Mouse (Mus musculus): ENCODE results near the gene Rps17.

The Rps17 gene

DNA sequence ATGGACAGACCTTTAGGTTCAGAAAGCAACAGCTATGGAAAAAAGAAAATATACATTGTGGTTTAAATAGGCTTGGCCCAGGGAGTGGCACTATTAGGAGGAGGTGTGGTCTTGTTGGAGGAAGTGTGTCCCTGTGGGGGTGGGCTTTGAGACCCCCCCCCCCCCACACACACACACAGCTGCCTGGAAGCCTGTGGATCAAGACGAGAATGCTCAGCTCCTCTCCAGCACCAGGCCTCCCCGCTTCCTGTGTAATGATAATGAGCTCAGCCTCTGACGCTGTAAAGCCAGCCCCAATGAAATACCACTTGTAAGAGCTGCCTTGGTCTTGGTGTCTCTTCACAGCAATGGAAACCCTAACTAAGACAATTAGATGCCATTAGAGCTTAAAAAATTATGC, 14.3 kb downstream of the Rps17 start:
- no peak for DNase-seq

DNA sequence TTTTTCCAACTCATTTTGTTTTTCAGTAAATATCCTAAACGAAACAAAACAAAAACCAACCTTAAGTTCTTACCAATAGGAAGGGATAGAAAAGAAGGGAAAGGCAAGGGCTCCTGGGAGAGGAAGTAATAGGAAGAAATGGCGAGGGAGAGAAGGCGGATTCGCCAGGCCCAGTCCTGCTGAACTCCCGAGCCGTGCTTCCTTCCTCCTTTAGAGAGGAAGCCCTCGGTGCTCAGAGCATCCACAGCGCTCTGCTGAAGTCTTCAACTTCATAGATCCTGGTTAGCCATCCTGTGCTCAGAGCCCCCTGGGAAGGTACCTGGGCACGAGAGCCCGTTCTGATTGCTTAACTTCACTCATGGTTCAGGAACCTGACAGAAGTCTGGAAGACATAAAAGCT, 17.4 kb downstream of the Rps17 start:
- DNase-seq, result no peak

DNA sequence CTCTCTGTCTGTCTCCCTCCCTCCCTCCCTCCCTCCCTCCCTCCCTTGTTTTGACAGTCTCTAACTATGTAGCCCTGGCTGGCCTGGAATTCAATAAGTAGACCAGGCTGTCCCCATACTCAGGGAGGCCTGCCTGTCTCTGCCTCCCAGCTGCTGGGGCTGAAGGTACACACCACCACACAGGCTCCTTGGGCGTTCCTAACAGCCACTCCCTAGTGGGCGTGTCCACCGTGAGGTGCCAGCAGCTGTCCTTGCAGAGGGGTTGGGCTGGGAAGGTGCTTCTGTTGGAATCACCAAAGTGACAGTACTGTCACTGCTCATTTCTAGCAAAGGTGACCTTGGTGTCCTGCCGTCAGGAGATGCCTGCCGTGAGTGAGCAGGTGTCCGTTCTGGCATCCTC, 18.2 kb downstream of the Rps17 start:
- no peak for DNase-seq

DNA sequence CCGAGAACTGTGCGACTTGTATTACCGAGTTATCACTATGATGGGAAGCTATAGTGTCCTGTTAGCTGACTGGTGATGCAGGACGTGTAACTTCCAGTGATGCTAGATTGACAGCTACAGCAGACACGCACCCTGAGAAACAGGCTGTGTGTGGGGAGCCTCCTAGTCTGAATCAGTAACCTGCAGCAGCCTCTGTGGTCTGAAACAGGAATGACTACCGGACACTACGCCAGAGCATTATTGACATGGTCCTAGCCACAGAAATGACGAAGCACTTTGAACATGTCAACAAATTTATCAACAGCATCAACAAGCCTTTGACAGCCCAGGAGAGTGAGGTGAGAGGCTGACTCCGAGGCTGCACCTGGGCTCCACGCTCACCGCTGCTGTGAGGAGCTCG, 19.0 kb downstream of the Rps17 start:
- no peak for DNase-seq

DNA sequence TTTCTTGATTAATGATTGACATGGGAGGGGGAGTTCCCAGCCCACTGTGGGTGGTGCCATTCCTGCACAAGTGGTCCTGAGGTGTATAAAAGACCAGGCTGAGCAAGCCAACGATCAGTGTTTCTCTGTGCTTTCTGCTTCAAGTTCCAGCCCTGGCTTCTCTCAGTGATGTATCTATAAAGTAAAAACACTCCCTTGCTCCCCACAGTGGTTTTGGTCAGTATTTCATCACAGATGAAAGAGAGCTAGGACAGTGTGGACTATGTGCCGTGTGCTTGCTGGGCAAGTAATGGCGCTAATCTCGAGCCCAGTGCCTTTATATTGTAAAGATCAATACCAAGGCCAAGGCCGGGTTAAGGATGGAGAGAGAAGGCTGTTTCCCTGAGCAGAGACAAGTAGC, 23.3 kb downstream of the Rps17 start:
- no peak for DNase-seq

DNA sequence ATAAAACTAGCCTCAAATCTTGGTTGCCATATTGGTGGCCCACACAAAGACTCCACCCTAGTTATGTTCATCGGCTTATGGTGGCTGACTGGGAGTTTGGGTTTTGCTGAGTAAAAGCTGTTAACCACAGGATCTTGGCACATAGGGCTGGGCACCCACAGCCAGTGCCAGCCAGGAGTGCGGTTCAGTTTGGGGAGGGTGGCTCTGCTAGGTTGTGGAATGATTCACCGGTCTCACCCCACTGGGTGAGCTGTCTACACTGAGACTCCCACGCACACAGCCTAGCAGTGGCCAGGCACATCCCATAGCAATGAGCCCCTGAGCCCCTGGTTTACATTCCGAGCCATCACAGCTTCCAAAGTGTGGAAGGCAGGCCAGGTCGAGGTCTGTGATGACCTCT, 25.3 kb downstream of the Rps17 start:
- DNase-seq, result no peak

DNA sequence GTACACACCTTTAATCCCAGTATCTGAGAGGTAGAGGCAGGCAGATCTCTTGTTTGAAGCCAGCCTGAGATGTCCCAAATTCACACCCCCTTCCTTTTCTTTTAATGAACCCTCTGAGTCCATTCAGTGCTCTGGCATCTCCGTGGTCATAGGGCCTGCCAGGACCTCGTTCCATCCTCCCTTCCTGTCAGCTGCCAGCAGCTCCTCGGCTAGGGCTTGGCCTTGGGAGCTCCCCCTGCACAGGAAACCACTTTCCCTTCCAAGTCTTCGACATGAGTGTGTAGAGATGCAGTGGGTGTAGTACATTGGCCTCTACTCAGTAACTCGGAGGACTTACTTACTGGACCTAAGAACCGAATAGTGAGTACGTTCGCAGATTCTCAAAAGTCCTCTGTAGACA, 29.5 kb downstream of the Rps17 start:
- no peak for DNase-seq

DNA sequence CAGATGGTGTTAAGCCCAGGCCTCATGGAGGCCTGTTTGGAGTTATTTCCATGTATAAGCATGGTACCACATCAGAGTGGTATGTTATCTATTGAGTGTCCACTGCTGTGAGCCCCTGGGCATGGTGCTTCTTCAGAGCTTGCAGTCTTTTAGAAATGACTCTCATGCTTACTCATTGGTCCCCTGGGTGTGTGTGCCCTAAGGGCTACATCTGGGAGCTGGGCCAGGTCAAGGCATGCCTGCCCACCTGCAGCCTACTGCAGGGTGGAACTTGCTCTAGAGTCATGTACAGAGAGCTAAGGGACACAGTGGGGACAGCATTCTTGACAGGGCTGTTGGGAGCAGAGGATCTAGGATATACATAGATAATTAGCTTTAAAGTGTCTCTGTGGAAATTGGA, 33.5 kb downstream of the Rps17 start:
- no peak for DNase-seq

DNA sequence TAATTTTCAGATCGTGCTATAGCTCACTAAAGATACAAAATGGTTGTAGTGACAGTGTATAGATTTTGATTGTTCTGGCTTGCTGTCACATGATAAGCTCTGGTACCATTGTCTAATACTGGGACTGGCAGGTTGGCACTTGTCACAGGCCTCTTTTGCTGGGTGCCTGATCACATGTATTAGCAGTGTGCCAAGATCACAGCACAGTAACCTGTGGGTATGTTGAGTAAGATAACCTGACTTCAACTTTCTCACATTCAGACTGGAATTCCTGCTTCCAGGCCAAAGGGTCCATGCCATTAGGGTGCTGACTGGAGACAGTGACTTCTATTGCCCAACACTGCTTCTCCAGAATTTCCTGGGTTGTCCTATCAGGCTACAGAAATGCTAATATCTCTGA, 33.9 kb downstream of the Rps17 start:
- DNase-seq, result no peak

DNA sequence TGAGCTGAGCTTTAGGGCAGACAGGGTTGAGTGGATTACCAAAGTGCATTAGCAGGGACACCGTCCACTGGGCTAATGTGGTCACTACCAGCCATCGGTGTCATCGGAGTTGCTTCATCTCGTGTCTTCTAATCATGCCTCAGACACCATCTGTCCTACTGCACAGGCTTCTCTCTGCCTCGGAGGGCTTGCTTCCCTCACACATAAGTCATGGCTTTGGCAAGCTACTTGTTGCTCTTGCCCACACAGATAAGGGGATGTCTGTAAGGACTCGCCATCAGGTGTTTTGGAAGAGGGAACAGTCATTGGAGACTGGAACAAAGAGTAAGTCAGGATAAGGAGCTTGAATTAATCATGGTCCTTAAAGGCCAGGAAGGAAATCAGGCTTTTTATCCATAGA, 35.8 kb downstream of the Rps17 start:
- DNase-seq, result no peak

DNA sequence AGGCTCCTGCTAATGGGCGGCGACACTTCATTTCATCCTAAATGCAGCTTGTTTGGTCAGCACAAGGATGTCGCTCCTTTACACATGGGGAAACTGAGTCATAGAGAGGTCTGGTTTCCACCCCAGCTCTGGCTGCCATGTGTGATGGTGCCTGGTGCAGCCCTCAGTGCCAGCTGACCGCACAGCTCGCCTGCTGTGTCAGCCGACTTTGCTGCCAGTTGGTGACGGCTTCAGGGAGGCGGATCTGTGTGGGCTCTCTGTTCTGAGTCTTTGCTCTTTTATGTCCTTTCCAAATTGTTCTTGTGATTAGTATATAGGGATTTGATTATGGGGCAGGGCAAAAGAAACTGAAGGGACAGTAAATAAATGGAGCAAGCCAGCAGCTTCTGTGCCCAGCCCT, 37.3 kb downstream of the Rps17 start:
- DNase-seq, result no peak

DNA sequence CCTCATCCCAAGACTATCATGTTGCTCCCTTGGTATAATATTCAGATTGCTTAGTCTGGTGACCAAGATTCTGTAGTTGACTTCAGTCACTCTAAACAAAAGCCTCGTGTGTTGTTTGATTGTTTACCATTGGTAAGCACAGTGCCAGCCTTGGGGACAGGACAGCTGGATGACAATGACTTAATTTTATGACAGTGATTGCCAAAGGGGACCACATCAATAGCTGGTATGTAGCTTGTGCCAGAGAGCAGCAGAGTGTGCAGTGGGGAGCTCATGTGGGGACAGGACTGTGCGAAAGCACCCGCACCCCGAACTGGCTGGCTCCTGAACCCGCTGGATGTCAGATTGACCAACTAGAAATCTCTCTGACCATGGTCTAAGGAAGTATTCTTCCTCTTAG, 40.4 kb downstream of the Rps17 start:
- DNase-seq, result no peak

DNA sequence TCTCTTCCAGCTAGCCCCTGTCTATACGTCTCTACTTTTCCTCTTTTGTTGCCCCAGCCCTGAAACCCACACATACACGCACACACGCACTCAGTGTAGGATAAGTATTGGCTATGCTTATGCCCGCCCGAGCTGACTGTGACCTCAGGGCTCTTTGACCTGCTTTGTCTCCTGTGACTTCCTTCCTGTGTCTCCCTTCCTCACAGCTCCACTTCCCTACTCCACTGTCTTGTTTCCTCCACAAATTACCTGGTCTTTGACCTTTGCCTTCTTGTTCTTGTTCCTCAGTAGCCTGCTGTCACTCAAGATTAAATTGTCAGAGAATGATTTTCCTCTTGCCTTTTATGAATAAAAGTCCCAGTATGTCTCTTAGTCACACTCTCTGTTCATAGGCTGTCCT, 41.0 kb downstream of the Rps17 start:
- DNase-seq, result no peak

DNA sequence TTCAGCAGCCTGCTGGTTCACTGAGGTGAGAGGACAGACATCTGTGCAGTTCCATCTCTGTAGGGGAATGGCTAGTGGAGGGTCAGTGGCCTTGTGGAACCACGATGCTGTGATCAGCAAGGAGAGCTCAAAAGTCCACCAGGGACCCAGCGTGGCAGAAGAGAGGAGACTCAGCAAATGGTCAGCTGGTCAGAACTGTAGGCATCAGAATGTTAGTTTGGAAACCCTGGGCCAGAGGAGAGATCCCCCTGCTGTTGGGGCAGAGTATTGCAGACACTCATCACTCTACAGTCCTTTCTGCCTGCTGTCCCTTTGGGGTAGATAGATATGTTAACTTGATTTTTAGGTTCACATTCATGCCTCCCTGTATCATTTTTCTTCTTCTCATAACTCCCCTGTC, 41.4 kb downstream of the Rps17 start:
- no peak for DNase-seq

DNA sequence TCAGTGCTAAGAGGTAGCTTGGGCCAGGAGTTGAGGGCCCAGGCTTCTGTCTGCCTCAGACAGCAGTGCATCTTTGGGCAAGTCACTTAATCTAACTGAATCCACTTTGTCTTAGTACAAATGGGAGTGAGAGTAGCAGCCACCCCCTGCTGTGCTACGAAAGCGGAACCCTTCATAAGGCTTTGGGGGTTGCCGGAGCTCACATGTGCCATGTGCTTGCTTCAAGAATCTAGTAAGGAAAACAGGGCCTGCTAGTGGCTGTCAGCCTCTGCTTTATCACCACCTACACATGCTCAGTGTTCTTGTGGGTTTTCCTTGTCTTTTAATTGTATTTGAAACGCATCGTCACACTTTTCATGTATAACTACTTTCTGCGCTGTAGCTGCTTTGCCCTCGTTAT, 43.7 kb downstream of the Rps17 start:
- DNase-seq, result no peak

DNA sequence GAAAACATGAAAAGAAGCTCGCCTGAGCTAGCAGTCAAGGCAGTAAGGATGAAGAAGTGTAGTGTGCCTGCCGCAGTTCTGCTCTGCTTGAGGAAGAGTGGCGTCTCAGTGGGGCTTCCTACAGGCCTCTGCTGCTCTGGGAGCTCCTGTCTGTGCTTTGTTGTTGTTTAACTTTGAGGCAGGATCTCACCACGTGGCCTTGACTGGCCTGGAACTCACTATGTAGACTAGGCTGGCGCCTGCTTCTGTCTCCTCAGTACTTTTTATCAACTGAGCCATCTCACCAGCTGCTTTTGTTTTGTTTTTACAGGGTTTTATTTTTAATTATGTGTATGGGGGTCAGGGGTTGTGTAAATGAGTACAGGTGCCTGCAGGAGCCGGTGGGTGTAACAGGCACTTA, 46.8 kb downstream of the Rps17 start:
- no peak for DNase-seq

DNA sequence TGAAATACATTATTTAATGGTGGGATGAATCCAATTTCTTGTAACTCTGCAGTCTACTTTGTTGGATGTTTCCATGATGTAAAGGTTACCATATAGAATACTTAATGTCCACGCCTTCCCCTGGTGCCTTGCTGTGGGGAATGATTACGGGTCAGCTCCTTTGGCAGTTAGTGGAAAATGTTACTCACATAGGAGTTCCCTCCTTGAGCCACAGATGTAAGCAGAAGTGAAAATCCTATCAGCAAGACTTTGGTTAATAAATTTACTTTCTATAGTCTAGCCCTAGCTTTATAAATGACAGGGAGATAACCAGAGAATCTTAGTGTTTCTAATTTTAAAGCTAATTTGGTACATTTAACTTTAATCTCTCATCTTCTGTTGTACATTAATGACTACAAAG, 49.9 kb downstream of the Rps17 start:
- DNase-seq, result no peak
